9 mouse cellular contexts compared by ENCODE assay signal in the genomic region with DNA sequence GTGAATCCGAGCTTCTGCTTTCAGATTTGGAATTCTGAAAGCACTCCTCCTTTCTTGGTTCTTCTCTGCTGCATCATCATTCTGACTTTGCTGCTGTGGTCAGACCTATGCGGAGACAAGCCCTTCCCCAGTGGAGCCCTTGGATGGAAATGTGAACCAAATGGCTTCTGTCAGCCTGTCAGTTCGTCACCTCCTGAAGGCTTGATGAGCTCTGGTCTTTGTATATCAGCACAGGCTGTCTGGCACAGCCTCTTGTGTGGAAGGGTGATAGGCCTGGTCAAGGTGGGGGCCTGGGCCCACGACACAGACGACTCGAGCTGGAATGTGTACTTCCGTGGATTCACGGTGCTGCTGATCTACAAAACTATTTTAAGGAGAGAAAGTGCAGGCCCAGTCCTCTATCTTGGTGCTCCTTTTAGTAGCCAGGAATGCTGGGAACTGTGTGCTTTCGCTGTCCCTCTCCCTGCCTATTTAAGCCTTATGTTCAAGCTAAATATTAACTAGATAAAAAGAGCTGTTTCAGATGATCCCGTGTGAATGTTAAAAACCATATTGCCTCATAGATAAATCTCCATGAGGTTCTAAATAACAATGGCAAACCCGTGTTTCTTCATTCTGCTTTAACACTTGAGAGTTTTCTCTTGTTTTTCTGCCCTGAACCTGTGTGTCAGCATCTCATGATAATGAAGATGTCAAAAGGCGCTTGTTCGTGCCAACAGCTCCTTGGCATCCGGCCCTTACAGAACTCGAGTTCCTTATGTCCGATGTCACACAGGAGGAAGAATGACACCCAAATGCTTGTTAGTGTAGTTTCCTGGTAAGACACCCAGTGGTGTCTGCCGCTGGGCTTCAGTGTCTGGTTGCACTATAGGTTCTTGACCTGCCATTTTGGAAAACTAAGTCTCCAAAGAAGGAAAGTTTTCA. TPM values are rescaled to one million over a fixed set of nuclear protein-coding genes. Genes with fewer than 3 reads are reported as not detected.
DNase-seq lines count a peak whose midpoint lies in the region; ATAC-seq and TF ChIP-seq lines count a peak whose summit lies in the region.
"Had no signal": no experiment of that assay in that cellular context is flagged by ENCODE, and none has a peak within 500 bp of the region (broad histone marks: within the 10 kb centered on the region; RNA-seq: fewer than 3 reads in every experiment).

A gene (minus strand): TSS at position 37 of the 924 bp plus-strand sequence.

- H3K4me1 ChIP-seq in cerebellum, adult 2 months (ENCODE audit: control insufficient read depth, insufficient read depth, low read length), result no peaks in the 10 kb centered on the region
- H3K4me1 ChIP-seq in megakaryocyte, embryonic 14.5 days, result peaks cover 92% of the 10 kb centered on the region
- no peaks in the 10 kb centered on the region; the same call in 1 of the 2 replicates for H3K4me1 ChIP-seq in intestine, postnatal 0 days (replicated peaks; ENCODE audit: control insufficient read depth, insufficient read depth, low read length)

- no peak within 1 kb of the TSS for H3K27ac ChIP-seq in cerebellum, adult 2 months (ENCODE audit: insufficient read depth, low read length)
- no peak within 1 kb of the TSS for H3K27ac ChIP-seq in intestine, postnatal 0 days (ENCODE audit: low read depth, low read length)
- H3K27ac ChIP-seq: macrophage had no signal

- H3K9ac ChIP-seq in intestine, postnatal 0 days (ENCODE audit: low read depth, low read length), result no peak within 1 kb of the TSS

- H3K4me2 ChIP-seq in intestine, postnatal 0 days (replicated peaks; ENCODE audit: low read depth), result 0 out of 2 replicates have a peak within 1 kb of the TSS, but pooled peaks have one; percentile 30

- no peak for TF ChIP-seq POLR2A in cerebellum, adult 2 months (IDR thresholded peaks at IDR 0.05; ENCODE audit: borderline replicate concordance, insufficient read depth, low read length)

- ATAC-seq in megakaryocyte, adult 5-6 weeks (ENCODE audit: poor library complexity, severe bottlenecking), result no peak
- ATAC-seq in intestine, postnatal 0 days, result no peak

- H3K27me3 ChIP-seq in cerebellum, adult 2 months (ENCODE audit: control insufficient read depth, insufficient read depth, low read length), result no peaks in the 10 kb centered on the region
- H3K27me3 ChIP-seq in megakaryocyte, embryonic 14.5 days (replicated peaks), result no peaks in the 10 kb centered on the region
- H3K27me3 ChIP-seq in intestine, postnatal 0 days (replicated peaks; ENCODE audit: control insufficient read depth, insufficient read depth, low read length), result no peaks in the 10 kb centered on the region

- no peak within 1 kb of the TSS for H3K4me3 ChIP-seq in cerebellum, adult 2 months (replicated peaks; ENCODE audit: insufficient read depth, low read depth, low read length)
- peak within 1 kb of the TSS; percentile 86 for H3K4me3 ChIP-seq in megakaryocyte, embryonic 14.5 days (replicated peaks)
- H3K4me3 ChIP-seq in intestine, postnatal 0 days (ENCODE audit: low read depth, low read length), result no peak within 1 kb of the TSS

- TF ChIP-seq CTCF in cerebellum, adult 2 months (IDR thresholded peaks at IDR 0.05; ENCODE audit: borderline replicate concordance, insufficient read depth, low read depth, low read length), result no peak
- no peak for TF ChIP-seq CTCF in intestine, postnatal 0 days (IDR thresholded peaks at IDR 0.05; ENCODE audit: low read depth)

- no peaks in the 10 kb centered on the region for H3K9me3 ChIP-seq in megakaryocyte, embryonic 14.5 days
- H3K9me3 ChIP-seq in intestine, postnatal 0 days (ENCODE audit: control insufficient read depth), result no peaks in the 10 kb centered on the region

- peak in 1 of 2 experiments; percentile 16 for DNase-seq in cerebellum, adult 2 months
- DNase-seq in cerebellum, adult 18-20 months, result no peak
- DNase-seq in lung, postnatal 4 days, result peak; percentile 56 to 79
- DNase-seq in thymus, postnatal 0 days (ENCODE audit: low spot score), result no peak
- DNase-seq in natural killer cell, adult 2 months (ENCODE audit: low spot score in 2 of 2), result no peak

- WGBS in cerebellum, adult 2 months, result 64% methylated on average over 17 of the region's 17 CpGs
- 46% methylated on average over 17 of the region's 17 CpGs for WGBS in intestine, postnatal 0 days

- H3K36me3 ChIP-seq in megakaryocyte, embryonic 14.5 days (replicated peaks; ENCODE audit: low read length), result peaks cover 74% of the 10 kb centered on the region
- peaks cover 9% of the 10 kb centered on the region; the same call in 1 of the 2 replicates for H3K36me3 ChIP-seq in intestine, postnatal 0 days (ENCODE audit: control insufficient read depth, insufficient read depth)

RNA-seq across cellular contexts. Expression of the gene that starts here (rescaled TPM):
- 16.7 and 17.8 TPM in 2 replicates for polyA plus RNA-seq in cerebellum, adult 2 months (2012; rRNA removed)
- 1.3 and 3.0 TPM in 2 replicates for polyA plus RNA-seq in megakaryocyte, embryonic 14.5 days (2012; ENCODE audit: insufficient read depth, low replicate concordance)
- 0.11 TPM in 1 of 2 replicates, not detected in the other for total RNA-seq in megakaryocyte, adult 5-6 weeks (2015)
- total RNA-seq in megakaryocyte, adult 5-6 weeks (2017), result 0.12 TPM in 1 of 2 replicates, not detected in the other
- 1.2 and 1.5 TPM in 2 replicates for polyA plus RNA-seq in intestine, postnatal 0 days (2015; fragmentation: Nextera tagmentation; extraction: Ambion mirVana)
- 0.44 and 0.96 TPM in 2 replicates for polyA plus RNA-seq in thymus, postnatal 0 days (2015; fragmentation: Nextera tagmentation; extraction: Ambion mirVana)
- polyA plus RNA-seq: macrophage had no signal

Comparison
In these comparisons a context has a peak if more than half of its experiments do, and no peak if none do; other contexts are left out.
1. DNase-seq: peak in lung, postnatal 4 days (2 of 2); none in cerebellum, adult 18-20 months (0 of 2), thymus, postnatal 0 days (single experiment) and natural killer cell, adult 2 months (0 of 2).